Mouse (Mus musculus): ENCODE results near the gene Atox1.

The Atox1 gene

GRCm38 (mm10) chr11:55413416-55413796, 47.6 kb downstream of the Atox1 start:
- DNase-seq (ENCODE audit: low read depth) = no peak

GRCm38 (mm10) chr11:55412680-55413415, 48.2 kb downstream of the Atox1 start:
- DNase-seq (ENCODE audit: low read depth) = no peak

GRCm38 (mm10) chr11:55412034-55412433, 49.0 kb downstream of the Atox1 start:
- DNase-seq (ENCODE audit: low read depth) = no peak

- no peak for DNase-seq (ENCODE audit: low read depth)
Measured at GRCm38 (mm10) chr11:55410502-55410901, 50.5 kb downstream of the Atox1 start.

- no peak for DNase-seq (ENCODE audit: low read depth)
Measured at GRCm38 (mm10) chr11:55410005-55410404, 51.0 kb downstream of the Atox1 start.

GRCm38 (mm10) chr11:55407133-55407532, 53.9 kb downstream of the Atox1 start:
- DNase-seq (ENCODE audit: low read depth) = no peak

GRCm38 (mm10) chr11:55405601-55406469, 55.2 kb downstream of the Atox1 start:
- DNase-seq (ENCODE audit: low read depth) = no peak

- DNase-seq (ENCODE audit: low read depth) = no peak
Measured at GRCm38 (mm10) chr11:55404659-55405457, 56.2 kb downstream of the Atox1 start.

- DNase-seq (ENCODE audit: low read depth) = no peak
Measured at GRCm38 (mm10) chr11:55400863-55401262, 60.2 kb downstream of the Atox1 start.

- DNase-seq (ENCODE audit: low read depth) = no peak
Measured at GRCm38 (mm10) chr11:55398371-55398770, 62.7 kb downstream of the Atox1 start.

- DNase-seq (ENCODE audit: low read depth) = no peak
Measured at GRCm38 (mm10) chr11:55397441-55397840, 63.6 kb downstream of the Atox1 start.

GRCm38 (mm10) chr11:55397036-55397435, 64.0 kb downstream of the Atox1 start:
- no peak for DNase-seq (ENCODE audit: low read depth)
